Mouse (Mus musculus) G1E (cell line): Measurements from ENCODE around the gene Slc2a8. TPM values are rescaled to one million over a fixed set of nuclear protein-coding genes. Genes with fewer than 3 reads are reported as not detected.

Experiments used
- ATAC-seq: 2 replicates; pipeline ENCODE4 v1.8.0; 2016; ENCODE audit warnings: mild to moderate bottlenecking; ENCODE audit not compliant: insufficient number of reproducible peaks, poor library complexity, low FRiP score, severe bottlenecking; ENCODE audit errors: extremely low read depth
- DNase-seq: peaks from one replicate; pipeline ENCODE4 v3.0.0; 2012; ENCODE audit warnings: low spot score
- H3K27me3 ChIP-seq: 2 replicates; pipeline ENCODE4 v1.6.1; 2012; ENCODE audit warnings: mild to moderate bottlenecking, low read length, inconsistent platforms; ENCODE audit not compliant: insufficient read depth
- H3K36me3 ChIP-seq: replicated peaks from 2 replicates; pipeline ENCODE3; 2012; ENCODE audit warnings: mild to moderate bottlenecking, inconsistent platforms
- H3K4me1 ChIP-seq: 2 replicates; pipeline ENCODE4 v1.6.1; 2012; ENCODE audit warnings: low read depth, low read length, inconsistent platforms, mixed read lengths; ENCODE audit not compliant: insufficient read depth
- H3K4me3 ChIP-seq: 2 replicates; pipeline ENCODE4 v1.5.1; 2012; ENCODE audit warnings: low read depth, mild to moderate bottlenecking, inconsistent platforms, low read length, moderate library complexity, mixed read lengths
- H3K9me3 ChIP-seq: replicated peaks from 2 replicates; pipeline ENCODE4 v1.6.1; 2012; ENCODE audit warnings: inconsistent platforms
- CTCF ChIP-seq: IDR thresholded peaks from 2 replicates; pipeline ENCODE4 v1.5.1; 2012; ENCODE audit warnings: low read depth, low read length, inconsistent platforms, mixed read lengths
- GATA1 ChIP-seq: IDR thresholded peaks from 2 replicates; pipeline ENCODE4 v1.6.1; 2012; ENCODE audit warnings: borderline replicate concordance, low read length, inconsistent platforms, mixed read lengths
- GATA2 ChIP-seq: IDR thresholded peaks from 2 replicates; pipeline ENCODE4 v1.6.1; 2012; ENCODE audit warnings: low read depth, low read length, inconsistent platforms, borderline replicate concordance
- POLR2AphosphoS5 ChIP-seq: IDR thresholded peaks from 2 replicates; pipeline ENCODE4 v1.6.1; 2012; ENCODE audit warnings: low read depth, low read length, inconsistent platforms; ENCODE audit not compliant: insufficient replicate concordance
- TAL1 ChIP-seq: conservative IDR thresholded peaks from 2 replicates; pipeline ENCODE4 v1.6.1; 2012; ENCODE audit warnings: low read depth, low read length, inconsistent platforms, mixed read lengths
- polyA plus RNA-seq: library from polyadenylated mRNA; stranded (reverse); fragments of >175 nt; gene quantifications from 2 replicates; pipeline ENCODE4 v1.2.3, GENCODE M21; 2012
- total RNA-seq, 2 experiments: library from RNA; stranded (forward) in 1 of 2; stranded (reverse) in 1 of 2; fragments of 200-1000 nt in 1 of 2; fragments of >200 nt in 1 of 2; fragmentation: Nextera tagmentation in 1 of 2; gene quantifications; 2 replicates each; pipeline ENCODE4 v1.2.3; 2014 to 2017

The Slc2a8 gene
- total and polyA plus RNA-seq, 3 experiments: 3.7 to 41.2 (median 10.0) TPM

DNA sequence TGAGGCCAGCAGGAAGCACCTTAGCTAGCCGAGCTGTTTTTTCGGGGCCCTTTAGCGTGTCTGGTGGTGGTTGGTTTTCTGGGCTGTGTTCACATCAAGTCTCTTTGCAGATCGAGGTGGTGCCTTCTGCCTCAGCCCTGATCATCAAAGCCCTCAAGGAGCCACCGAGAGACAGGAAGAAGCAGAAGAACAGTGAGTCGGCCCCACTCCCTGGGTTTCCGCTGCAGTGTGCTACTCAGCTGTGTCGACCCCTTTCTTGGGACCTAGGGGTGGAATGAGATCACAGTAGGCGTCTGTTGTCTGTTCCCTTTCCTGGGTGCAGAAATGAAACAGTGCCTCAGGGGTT lies 19.0 kb downstream of the Slc2a8 start:
- no peak for DNase-seq
- H3K4me1 ChIP-seq: peaks cover 55% of the 10 kb centered on the region
- TF ChIP-seq GATA2 (no peak), POLR2AphosphoS5 (no peak), GATA1 (no peak), TAL1 (no peak), CTCF (no peak)
- no peaks in the 10 kb centered on the region for H3K27me3 ChIP-seq
- peaks cover 62% of the 10 kb centered on the region for H3K36me3 ChIP-seq
- H3K9me3 ChIP-seq: no peaks in the 10 kb centered on the region
- H3K4me3 ChIP-seq: peak overlapping the region; percentile 84
- ATAC-seq: no peak

DNA sequence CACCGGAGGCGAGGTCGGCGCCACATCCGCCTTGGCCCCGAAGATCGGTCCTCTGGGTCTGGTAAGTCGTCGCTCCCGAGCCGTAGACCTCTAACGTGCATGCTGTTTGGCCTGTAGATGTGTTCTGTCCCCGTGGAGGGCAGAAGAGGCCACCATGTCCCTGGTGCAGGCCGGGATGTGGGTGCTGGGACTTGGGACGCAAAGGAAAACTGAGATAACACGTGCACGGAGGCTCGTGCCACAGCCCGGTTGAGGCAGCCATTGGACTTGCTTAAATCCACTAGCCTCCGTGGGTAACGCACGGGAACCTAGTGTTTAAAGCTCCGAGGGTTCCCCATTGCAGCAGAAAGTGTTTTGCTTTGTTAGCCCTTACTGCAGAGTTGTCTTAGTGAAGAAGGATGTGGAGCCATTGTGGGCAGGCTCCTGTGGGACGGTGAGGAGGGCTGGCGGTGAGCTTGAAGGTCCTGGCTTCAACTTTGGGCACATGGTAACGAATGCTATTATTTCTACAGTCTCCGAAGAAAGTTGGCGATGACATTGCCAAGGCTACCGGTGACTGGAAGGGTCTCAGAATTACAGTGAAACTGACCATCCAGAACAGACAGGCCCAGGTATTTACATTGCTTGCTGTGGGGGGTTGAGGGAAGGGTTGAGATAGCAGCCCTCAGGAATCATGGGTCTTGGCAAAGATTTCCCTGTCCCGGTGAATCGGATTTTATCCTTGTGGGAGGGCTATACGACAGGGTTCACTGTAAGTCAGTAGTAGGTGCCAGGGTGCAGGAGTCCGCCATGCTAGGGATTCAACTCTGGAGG lies 19.6 kb downstream of the Slc2a8 start:
- DNase-seq: no peak
- Histone ChIP-seq H3K27me3 (no peaks in the 10 kb centered on the region), H3K4me1 (peaks cover 49% of the 10 kb centered on the region), H3K36me3 (peaks cover 63% of the 10 kb centered on the region), H3K4me3 (peak overlapping the region; percentile 84), H3K9me3 (no peaks in the 10 kb centered on the region)
- ATAC-seq: no peak
- TF ChIP-seq TAL1 (no peak), GATA1 (no peak), GATA2 (no peak), POLR2AphosphoS5 (no peak), CTCF (no peak)

GRCm38 (mm10) chr2:32961192-32961995 lies 20.5 kb downstream of the Slc2a8 start, which contains the start of the genes Rpl12 and Lrsam1:
Gene Rpl12 (plus strand): TSS chr2:32961559.
Gene Lrsam1 (minus strand): TSS chr2:32961614.
- TF ChIP-seq GATA2: no peak
- TF ChIP-seq TAL1: no peak
- no peak for TF ChIP-seq GATA1
- TF ChIP-seq POLR2AphosphoS5: peak; percentile 81; the same call in 1 of the 2 replicates
- TF ChIP-seq CTCF: no peak
- Histone ChIP-seq H3K9me3 (no peaks in the 10 kb centered on the region), H3K4me3 (peak within 1 kb of the TSS; percentile 84), H3K27me3 (no peaks in the 10 kb centered on the region), H3K4me1 (peaks cover 42% of the 10 kb centered on the region), H3K36me3 (peaks cover 72% of the 10 kb centered on the region)
- ATAC-seq: peak; percentile 64
- DNase-seq: peak; percentile 95

GRCm38 (mm10) chr2:32960273-32960672 lies 21.6 kb downstream of the Slc2a8 start:
- H3K27me3 ChIP-seq: no peaks in the 10 kb centered on the region
- DNase-seq: no peak
- TF ChIP-seq GATA1: no peak
- no peak for TF ChIP-seq CTCF
- TF ChIP-seq POLR2AphosphoS5: no peak
- no peak for TF ChIP-seq TAL1
- TF ChIP-seq GATA2: no peak
- ATAC-seq: no peak
- no peaks in the 10 kb centered on the region for H3K9me3 ChIP-seq
- H3K4me3 ChIP-seq: peak overlapping the region; percentile 84; the same call in 1 of the 2 replicates
- H3K4me1 ChIP-seq: peaks cover 35% of the 10 kb centered on the region
- peaks cover 81% of the 10 kb centered on the region for H3K36me3 ChIP-seq

GRCm38 (mm10) chr2:32957344-32957743 lies 24.5 kb downstream of the Slc2a8 start:
- H3K27me3 ChIP-seq: no peaks in the 10 kb centered on the region
- DNase-seq (no peak), ATAC-seq (no peak)
- no peak for TF ChIP-seq POLR2AphosphoS5
- TF ChIP-seq GATA1: no peak
- TF ChIP-seq TAL1: no peak
- no peak for TF ChIP-seq CTCF
- no peak for TF ChIP-seq GATA2
- H3K4me1 ChIP-seq: peaks cover 14% of the 10 kb centered on the region
- peaks cover 4% of the 10 kb centered on the region for H3K9me3 ChIP-seq
- H3K36me3 ChIP-seq: peaks cover 80% of the 10 kb centered on the region
- no peak overlapping the region for H3K4me3 ChIP-seq

- Histone ChIP-seq H3K4me3 (no peak overlapping the region), H3K36me3 (peaks cover 91% of the 10 kb centered on the region), H3K9me3 (peaks cover 4% of the 10 kb centered on the region), H3K4me1 (no peaks in the 10 kb centered on the region), H3K27me3 (no peaks in the 10 kb centered on the region)
- DNase-seq: no peak
- no peak for ATAC-seq
- TF ChIP-seq CTCF (no peak), GATA1 (no peak), POLR2AphosphoS5 (no peak), TAL1 (no peak), GATA2 (no peak)
Observed at GRCm38 (mm10) chr2:32954581-32954980, 27.3 kb downstream of the Slc2a8 start.

DNA sequence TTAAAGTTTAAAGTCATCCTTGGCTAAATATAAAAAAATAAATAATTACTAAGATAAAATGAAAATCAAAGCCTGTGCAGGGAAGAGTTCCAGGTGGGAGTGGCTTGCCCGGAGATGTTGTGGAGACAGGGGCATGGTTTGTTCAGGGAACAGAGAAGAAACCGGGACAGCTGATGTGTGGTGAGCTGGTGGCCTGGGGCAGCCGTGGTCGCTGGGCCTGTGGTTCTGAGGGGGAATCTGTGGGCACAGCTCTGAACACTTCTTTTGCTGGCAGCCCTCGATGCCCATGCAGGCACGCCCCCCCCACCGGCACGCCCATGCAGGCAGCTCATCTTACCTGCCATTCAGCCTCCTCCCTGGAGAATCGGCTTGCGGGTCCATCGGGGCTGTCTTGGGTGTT lies 34.4 kb downstream of the Slc2a8 start:
- Histone ChIP-seq H3K9me3 (no peaks in the 10 kb centered on the region), H3K4me1 (no peaks in the 10 kb centered on the region), H3K36me3 (peaks cover 86% of the 10 kb centered on the region), H3K27me3 (no peaks in the 10 kb centered on the region), H3K4me3 (no peak overlapping the region)
- DNase-seq: no peak
- TF ChIP-seq GATA2 (no peak), GATA1 (no peak), CTCF (no peak), TAL1 (no peak), POLR2AphosphoS5 (no peak)
- ATAC-seq: no peak
